Mouse (Mus musculus): ENCODE measurements at regions not wholly inside any gene's neighbourhood (a gene's known extent, or its start where the extent isn't known, plus 50 kb on each side); places are given as distances from the start of the nearest gene placed in this dataset.

DNA sequence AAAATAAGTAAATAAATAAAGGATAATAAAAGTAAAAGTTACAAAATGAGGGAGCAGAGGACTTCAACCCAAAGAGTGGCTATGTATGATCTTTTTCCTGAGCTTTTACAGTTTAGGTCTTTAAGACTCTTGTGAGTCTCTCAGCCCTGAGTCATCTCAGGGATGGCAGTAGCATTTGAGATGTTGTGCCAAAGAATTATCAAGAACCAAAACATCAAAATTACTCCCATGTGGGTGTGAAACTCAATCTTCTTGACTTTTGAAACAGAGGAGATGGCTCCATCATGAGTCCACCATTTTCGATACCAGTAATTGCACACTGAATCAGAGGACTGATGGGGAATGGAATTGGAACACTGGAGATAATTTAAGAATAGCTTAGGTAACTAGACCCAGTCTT lies 174.0 kb upstream of the Egflam start:
- no peak for DNase-seq (ENCODE audit: extremely low spot score in 1 of 2, low spot score in 1 of 2)

DNA sequence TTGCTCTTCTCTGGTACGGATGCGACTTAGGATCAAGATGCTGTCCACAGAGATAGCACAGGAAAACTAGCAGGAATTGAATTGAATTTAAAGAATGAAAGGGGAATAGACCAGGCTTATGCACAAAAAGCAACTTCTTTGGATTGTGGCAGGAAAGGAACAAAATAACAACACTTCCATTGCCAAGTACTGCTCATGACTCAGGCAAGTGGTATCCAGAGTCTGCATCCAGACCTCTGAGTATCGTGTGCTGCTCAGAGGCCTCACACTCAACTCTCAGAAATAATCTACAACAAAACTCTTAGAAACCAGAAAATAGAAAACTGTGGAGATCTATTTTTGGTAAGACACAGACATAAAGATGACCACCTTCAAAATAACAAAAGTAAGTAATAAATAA lies 176.1 kb upstream of the Egflam start:
- no peak for DNase-seq (ENCODE audit: extremely low spot score in 1 of 2, low spot score in 1 of 2)

- DNase-seq (ENCODE audit: extremely low spot score in 1 of 2, low spot score in 1 of 2), result peak in 1 of 2 experiments; percentile 2
Measured at GRCm38 (mm10) chr15:7574811-7575210, 176.6 kb upstream of the Egflam start.

DNA sequence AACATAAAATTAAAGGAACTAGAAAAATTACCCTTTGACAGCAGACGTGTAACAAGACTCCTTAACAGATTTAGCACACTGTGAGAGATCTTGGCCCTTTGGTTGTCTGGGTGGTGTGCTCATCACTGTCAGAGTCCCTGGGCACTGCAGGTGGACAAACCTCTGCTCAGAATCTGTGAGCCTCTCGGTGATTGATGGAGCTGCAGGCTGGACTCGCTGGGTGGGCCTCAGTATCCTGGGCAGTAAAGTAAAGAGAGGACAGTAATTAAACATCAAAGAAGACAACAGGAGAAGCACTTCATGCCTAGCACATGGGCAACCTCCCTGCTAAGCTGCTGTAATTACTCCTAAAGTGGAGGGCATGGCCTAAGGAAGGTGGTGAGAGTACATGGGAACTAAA lies 180.2 kb upstream of the Egflam start:
- DNase-seq (ENCODE audit: extremely low spot score in 1 of 2, low spot score in 1 of 2), result no peak

DNA sequence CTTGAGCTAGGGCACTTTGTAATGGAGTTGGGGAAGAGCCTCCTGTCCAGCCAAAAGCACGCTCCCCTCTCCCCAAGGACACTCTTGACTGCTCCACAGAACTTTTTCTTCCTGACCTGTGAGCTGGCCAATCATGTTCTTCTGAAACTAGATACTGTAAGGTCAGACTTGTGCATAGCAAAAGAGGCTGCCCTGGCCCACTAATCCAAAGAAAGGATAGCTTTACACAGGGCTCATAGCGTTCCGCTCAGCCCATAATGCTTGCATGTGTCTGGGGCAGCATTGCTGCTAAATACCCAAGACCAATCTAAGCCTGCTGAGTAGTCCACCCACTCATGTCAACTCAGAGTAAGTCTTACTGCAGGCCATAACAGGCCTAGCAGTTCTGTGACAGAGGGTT lies 189.0 kb upstream of the Egflam start:
- no peak for DNase-seq (ENCODE audit: extremely low spot score in 1 of 2, low spot score in 1 of 2)

GRCm38 (mm10) chr15:7591486-7591885 lies 193.3 kb upstream of the Egflam start:
- DNase-seq (ENCODE audit: extremely low spot score in 1 of 2, low spot score in 1 of 2), result no peak

DNA sequence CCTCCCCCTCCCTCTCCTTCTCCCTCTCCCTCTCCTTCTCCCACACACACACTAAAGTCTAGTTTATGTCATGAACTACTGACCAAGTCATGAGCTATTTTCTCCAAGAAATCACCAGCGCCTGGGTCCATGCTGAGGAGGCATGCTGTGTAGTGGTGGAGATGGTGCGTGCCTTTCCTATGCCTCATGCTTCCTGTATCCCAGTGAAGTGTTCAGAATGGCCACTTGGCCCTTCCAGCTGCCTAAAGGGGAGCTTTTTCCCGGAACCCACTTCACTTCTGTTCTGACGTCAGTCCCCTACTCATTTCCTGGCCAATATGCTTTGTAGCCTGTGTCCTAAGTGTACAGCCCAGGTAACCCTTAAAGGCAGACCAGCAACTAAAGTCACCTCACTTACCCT lies 199.1 kb upstream of the Egflam start:
- DNase-seq (ENCODE audit: extremely low spot score in 1 of 2, low spot score in 1 of 2), result no peak

GRCm38 (mm10) chr15:7597805-7598204 lies 199.6 kb upstream of the Egflam start:
- DNase-seq (ENCODE audit: extremely low spot score in 1 of 2, low spot score in 1 of 2), result no peak

GRCm38 (mm10) chr15:7601540-7601939 lies 203.3 kb upstream of the Egflam start:
- DNase-seq (ENCODE audit: extremely low spot score in 1 of 2, low spot score in 1 of 2), result no peak

GRCm38 (mm10) chr15:7604847-7605246 lies 205.8 kb upstream of the Gdnf start:
- no peak for DNase-seq (ENCODE audit: extremely low spot score in 1 of 2, low spot score in 1 of 2)

- no peak for DNase-seq (ENCODE audit: extremely low spot score in 1 of 2, low spot score in 1 of 2)
Measured at GRCm38 (mm10) chr15:7617954-7618353, 192.7 kb upstream of the Gdnf start.

GRCm38 (mm10) chr15:7623026-7623425 lies 187.6 kb upstream of the Gdnf start:
- no peak for DNase-seq (ENCODE audit: extremely low spot score in 1 of 2, low spot score in 1 of 2)

- DNase-seq (ENCODE audit: extremely low spot score in 1 of 2, low spot score in 1 of 2), result no peak
Measured at GRCm38 (mm10) chr15:7624689-7625472, 185.8 kb upstream of the Gdnf start.

DNA sequence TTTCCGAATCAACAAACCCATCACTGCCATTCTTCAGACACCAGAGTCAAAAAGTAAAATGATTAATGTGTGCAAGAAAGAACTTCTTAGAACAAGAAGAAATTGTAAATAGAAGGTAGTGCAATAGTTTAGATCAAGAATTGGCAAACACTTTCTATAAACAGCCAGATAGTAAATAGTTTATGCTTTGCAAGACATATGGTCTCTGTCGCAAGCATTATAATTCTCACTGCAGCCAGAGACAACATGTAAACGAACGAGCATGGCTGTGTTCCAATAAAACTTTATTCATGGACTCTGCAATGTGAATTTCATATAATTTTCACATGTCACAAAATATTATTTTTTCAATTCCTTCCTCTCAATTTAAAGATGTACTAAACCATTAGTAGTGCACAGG lies 180.8 kb upstream of the Gdnf start:
- no peak for DNase-seq (ENCODE audit: extremely low spot score in 1 of 2, low spot score in 1 of 2)

GRCm38 (mm10) chr15:7635234-7635633 lies 175.4 kb upstream of the Gdnf start:
- DNase-seq (ENCODE audit: extremely low spot score in 1 of 2, low spot score in 1 of 2), result no peak

DNA sequence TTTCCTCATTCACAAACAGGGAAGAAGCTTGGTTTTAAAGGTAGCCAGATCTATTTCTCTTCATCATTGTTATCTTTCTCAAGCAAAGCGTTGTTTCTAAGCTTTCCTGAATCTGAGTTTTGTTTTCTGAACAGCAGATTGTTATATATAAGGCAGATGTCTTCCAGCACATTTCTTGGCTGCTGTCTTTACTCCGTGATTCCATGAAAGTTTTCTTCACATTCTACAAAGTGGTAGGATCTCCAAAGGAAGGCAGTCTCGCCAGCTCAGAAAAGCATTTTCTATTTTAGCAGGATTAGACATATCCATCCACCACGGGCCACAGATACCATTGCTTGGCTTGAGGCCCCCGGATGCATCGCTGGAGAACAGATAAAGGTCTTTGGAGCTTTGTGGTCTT lies 171.2 kb upstream of the Gdnf start:
- peak; percentile 2 to 25 for DNase-seq (ENCODE audit: extremely low spot score in 1 of 2, low spot score in 1 of 2)

DNA sequence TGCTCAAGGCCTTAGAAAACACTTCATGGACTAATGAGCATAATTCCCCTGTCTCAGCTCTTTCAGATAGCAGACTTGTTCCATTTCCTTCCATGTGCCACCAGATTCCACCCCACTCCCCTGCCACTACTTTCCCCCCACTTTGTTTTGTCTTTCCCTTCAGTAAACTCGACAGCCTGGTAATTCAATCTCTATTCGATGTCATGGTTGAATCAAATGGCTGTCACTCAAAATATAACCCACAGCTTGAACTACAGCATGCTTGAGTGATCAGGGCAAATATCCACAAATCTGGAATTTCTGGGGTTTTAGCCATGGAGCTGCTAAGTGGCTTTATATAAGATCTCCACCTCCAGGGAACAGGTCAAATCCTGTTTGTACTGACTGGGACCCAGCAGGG lies 168.6 kb upstream of the Gdnf start:
- DNase-seq (ENCODE audit: extremely low spot score in 1 of 2, low spot score in 1 of 2), result no peak

DNA sequence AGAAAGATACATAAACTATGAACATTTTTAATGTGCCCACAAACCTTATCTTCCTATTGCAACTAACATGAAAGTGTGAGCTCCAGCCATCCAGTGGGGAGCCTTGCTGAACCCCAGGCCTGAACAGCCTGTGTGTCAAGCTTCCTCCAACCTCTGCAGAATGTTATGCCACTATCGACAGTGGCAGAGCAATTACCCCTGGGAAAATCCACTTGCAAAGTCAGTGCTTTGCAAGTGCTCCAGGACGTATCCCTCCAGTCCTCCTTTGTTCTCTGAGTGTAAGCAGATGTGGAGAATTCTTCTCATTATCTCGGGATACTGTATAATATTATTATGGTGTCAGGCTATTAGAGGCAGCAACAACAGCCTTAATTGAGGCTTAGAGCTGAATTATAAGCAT lies 159.9 kb upstream of the Gdnf start:
- no peak for DNase-seq (ENCODE audit: extremely low spot score in 1 of 2, low spot score in 1 of 2)

GRCm38 (mm10) chr15:7663888-7664287 lies 146.8 kb upstream of the Gdnf start:
- DNase-seq (ENCODE audit: extremely low spot score in 1 of 2, low spot score in 1 of 2), result no peak

DNA sequence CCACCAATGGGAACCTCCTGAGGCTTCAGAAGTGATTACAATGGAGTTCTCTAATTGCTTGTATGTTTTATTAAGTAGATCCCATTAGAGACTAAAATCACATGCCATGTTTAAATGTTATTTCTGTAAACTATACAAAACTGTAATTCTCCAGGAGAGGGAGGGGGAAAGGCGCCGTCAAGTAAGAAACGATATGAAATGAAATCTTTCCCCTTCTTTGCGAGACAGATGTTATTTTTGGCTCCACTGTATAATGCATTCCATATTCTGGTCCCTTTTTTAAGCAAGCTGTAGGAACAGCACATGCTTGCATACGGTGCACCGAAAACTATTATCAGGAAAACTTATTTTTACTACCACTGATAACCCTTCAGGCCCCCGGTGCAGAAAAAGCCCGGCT lies 141.0 kb upstream of the Gdnf start:
- DNase-seq (ENCODE audit: extremely low spot score in 1 of 2, low spot score in 1 of 2), result no peak

DNA sequence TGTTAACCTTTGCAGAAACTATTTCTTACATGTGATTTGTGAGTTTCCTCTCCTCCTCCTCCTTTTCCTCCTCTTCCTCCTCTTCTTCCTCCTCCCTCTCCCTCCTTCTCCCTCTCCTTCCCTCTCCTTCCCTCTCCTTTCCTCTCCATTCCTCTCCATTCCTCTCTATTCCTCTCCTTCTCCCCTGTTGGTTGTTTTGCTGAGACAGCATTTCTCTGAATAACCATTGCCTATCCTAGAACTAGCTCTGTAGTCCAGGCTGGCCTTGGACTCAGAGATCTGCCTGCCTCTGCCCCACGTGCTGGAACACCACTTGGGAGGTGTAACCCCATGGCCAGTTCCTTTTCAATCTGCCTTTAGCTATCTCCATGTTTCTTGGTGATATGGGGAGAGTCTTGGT lies 133.7 kb upstream of the Gdnf start:
- DNase-seq (ENCODE audit: extremely low spot score in 1 of 2, low spot score in 1 of 2), result no peak

DNA sequence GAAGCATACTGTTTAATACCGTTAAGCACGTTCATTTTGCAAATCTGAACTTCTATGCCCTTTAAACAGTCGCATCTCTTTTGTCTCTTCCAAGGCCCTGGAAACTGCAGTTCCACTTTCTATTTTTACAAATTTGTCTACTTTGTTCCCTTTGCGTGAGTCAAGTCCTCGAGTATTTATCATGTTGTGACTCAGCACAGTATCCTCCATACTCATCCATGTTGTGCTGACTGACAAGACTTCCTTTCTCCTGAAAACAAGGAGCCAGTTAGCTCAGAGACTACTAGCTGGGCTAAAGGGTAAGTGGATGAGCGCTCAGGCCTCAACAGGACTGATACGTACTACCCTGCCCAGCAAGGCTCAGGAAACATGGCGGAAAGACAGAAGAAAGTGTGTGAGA lies 131.9 kb upstream of the Gdnf start:
- no peak for DNase-seq (ENCODE audit: extremely low spot score in 1 of 2, low spot score in 1 of 2)

DNA sequence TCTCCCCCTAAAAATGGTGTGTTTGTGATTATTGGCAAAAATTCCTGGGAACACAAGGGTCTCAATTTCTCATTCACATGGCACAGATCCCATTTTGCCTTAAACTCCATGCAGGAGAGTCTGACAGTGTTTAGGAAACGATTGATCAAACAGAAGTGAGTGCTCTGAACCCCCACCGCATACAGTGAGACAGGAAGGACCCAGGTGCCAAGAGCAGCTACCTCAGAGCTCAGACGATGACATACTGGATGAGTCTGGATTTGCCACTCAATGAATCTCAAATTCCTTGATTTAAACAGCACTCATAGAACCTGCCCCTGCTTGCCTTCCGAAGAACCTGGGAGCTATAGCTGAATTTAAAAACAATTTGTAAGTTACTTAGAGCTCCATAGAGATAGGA lies 129.6 kb upstream of the Gdnf start:
- DNase-seq (ENCODE audit: extremely low spot score in 1 of 2, low spot score in 1 of 2), result no peak

Measured in frontal cortex, adult 2 months (tissue).